Comparison of ENCODE assay signal across 13 mouse cellular contexts in the genomic region with DNA sequence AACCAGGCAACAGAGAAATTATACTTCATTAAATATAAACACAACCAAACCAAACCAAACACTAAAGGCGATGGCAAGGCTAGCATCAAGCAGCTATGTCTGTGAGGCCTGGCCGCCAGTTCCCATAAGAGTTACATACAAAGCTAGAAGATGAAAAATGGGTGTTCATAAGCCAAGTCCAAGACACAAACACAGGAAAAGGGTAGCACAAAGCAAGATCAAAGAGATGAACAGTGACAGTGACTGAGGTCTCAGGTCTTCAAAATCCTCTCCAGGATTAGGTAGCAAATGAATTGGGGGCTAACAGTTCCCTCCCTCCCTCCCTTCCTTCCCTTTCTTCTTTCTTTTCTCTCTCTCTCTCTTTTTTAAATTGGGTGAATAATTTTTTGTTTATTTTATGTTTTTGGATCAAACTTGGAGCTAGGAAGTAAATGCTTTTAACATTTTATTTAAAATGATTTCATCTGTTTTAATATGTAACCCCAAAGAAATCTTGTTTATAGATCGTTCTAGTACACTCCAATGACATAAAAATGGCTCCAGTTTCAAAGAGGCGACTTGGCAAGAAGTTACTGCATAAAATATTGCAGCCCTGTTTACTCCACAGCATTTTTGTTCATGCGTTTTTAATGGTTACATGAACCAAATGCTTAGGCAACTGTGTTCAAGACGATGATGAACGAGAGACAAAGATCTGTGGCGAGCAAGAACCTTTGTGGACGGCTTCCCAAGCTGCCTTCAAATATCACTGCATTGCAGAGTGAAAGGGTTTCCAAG.
DNase-seq lines count a peak whose midpoint lies in the region; ATAC-seq and TF ChIP-seq lines count a peak whose summit lies in the region.
"Had no signal": no experiment of that assay in that cellular context is flagged by ENCODE, and none has a peak within 500 bp of the region (broad histone marks: within the 10 kb centered on the region; RNA-seq: fewer than 3 reads in every experiment).

No protein-coding gene starts in this region.

- no peak overlapping the region for H3K9ac ChIP-seq in limb, embryonic 14.5 days (ENCODE audit: low read depth, low read length, severe bottlenecking)
- no peak overlapping the region for H3K9ac ChIP-seq in forebrain, embryonic 15.5 days (replicated peaks)
- H3K9ac ChIP-seq in lung, embryonic 15.5 days, result no peak overlapping the region
- H3K9ac ChIP-seq in stomach, embryonic 14.5 days (replicated peaks; ENCODE audit: low read depth, low read length), result no peak overlapping the region
- H3K9ac ChIP-seq: heart, embryonic 13.5 days; hindbrain, embryonic 15.5 days; limb, embryonic 12.5 days; neural tube, embryonic 12.5 days had no signal

- H3K9me3 ChIP-seq in limb, embryonic 14.5 days (ENCODE audit: control insufficient read depth, low read length), result no peaks in the 10 kb centered on the region
- H3K9me3 ChIP-seq in limb, embryonic 10.5 days (replicated peaks), result no peaks in the 10 kb centered on the region
- no peaks in the 10 kb centered on the region for H3K9me3 ChIP-seq in forebrain, embryonic 15.5 days
- H3K9me3 ChIP-seq in lung, embryonic 15.5 days, result no peaks in the 10 kb centered on the region
- no peaks in the 10 kb centered on the region for H3K9me3 ChIP-seq in stomach, embryonic 14.5 days (ENCODE audit: control insufficient read depth, low read depth, low read length)
- H3K9me3 ChIP-seq: heart, embryonic 13.5 days; hindbrain, embryonic 15.5 days; limb, embryonic 12.5 days; neural tube, embryonic 12.5 days had no signal

- 69% methylated on average over 9 of the region's 9 CpGs for WGBS in limb, embryonic 14.5 days
- 87% methylated on average over 9 of the region's 9 CpGs for WGBS in limb, embryonic 10.5 days
- WGBS in forebrain, embryonic 15.5 days, result 70% methylated on average over 9 of the region's 9 CpGs
- WGBS in lung, embryonic 15.5 days, result 43% methylated on average over 9 of the region's 9 CpGs
- WGBS in stomach, embryonic 14.5 days, result 45% methylated on average over 9 of the region's 9 CpGs

- no peaks in the 10 kb centered on the region for H3K27me3 ChIP-seq in limb, embryonic 14.5 days (ENCODE audit: control insufficient read depth, insufficient read depth, low read length)
- H3K27me3 ChIP-seq in limb, embryonic 10.5 days (ENCODE audit: low read depth, poor library complexity, severe bottlenecking), result no peaks in the 10 kb centered on the region
- H3K27me3 ChIP-seq in forebrain, embryonic 15.5 days, result no peaks in the 10 kb centered on the region
- no peaks in the 10 kb centered on the region for H3K27me3 ChIP-seq in lung, embryonic 15.5 days
- no peaks in the 10 kb centered on the region for H3K27me3 ChIP-seq in stomach, embryonic 14.5 days (ENCODE audit: control insufficient read depth, insufficient read depth, low read length)
- H3K27me3 ChIP-seq: heart, embryonic 13.5 days; hindbrain, embryonic 15.5 days; limb, embryonic 12.5 days had no signal

- H3K27ac ChIP-seq in limb, embryonic 14.5 days (replicated peaks; ENCODE audit: low read depth, low read length), result no peak overlapping the region
- no peak overlapping the region for H3K27ac ChIP-seq in limb, embryonic 10.5 days
- H3K27ac ChIP-seq in forebrain, embryonic 15.5 days (replicated peaks), result peak overlapping the region; percentile 87
- peak overlapping the region; percentile 94 for H3K27ac ChIP-seq in lung, embryonic 15.5 days
- H3K27ac ChIP-seq in stomach, embryonic 14.5 days (ENCODE audit: low read length), result peak overlapping the region; percentile 80
- H3K27ac ChIP-seq: heart, embryonic 13.5 days; hindbrain, embryonic 15.5 days; limb, embryonic 12.5 days; neural tube, embryonic 12.5 days had no signal

- H3K4me3 ChIP-seq in limb, embryonic 14.5 days (replicated peaks; ENCODE audit: low read length), result no peak overlapping the region
- H3K4me3 ChIP-seq in limb, embryonic 10.5 days, result no peak overlapping the region
- no peak overlapping the region for H3K4me3 ChIP-seq in forebrain, embryonic 15.5 days
- no peak overlapping the region for H3K4me3 ChIP-seq in lung, embryonic 15.5 days
- H3K4me3 ChIP-seq in stomach, embryonic 14.5 days (ENCODE audit: low read depth, low read length), result no peak overlapping the region
- H3K4me3 ChIP-seq: heart, embryonic 13.5 days; hindbrain, embryonic 15.5 days; limb, embryonic 12.5 days; neural tube, embryonic 12.5 days had no signal

- no peak for ATAC-seq in limb, embryonic 14.5 days (ENCODE audit: low FRiP score, low read depth)
- peak; percentile 33; the same call in 1 of the 2 replicates for ATAC-seq in forebrain, embryonic 15.5 days (replicated peaks)
- peak; percentile 88 for ATAC-seq in lung, embryonic 15.5 days (ENCODE audit: borderline replicate concordance, extremely low read depth, low FRiP score, low TSS enrichment)
- no peak; the same call in 1 of the 2 replicates for ATAC-seq in stomach, embryonic 14.5 days (ENCODE audit: insufficient number of reproducible peaks, insufficient read depth, low FRiP score, low read depth)

- no peaks in the 10 kb centered on the region for H3K36me3 ChIP-seq in limb, embryonic 14.5 days (ENCODE audit: control insufficient read depth, insufficient read depth, low read length)
- H3K36me3 ChIP-seq in limb, embryonic 10.5 days, result no peaks in the 10 kb centered on the region
- no peaks in the 10 kb centered on the region for H3K36me3 ChIP-seq in forebrain, embryonic 15.5 days
- H3K36me3 ChIP-seq in lung, embryonic 15.5 days, result no peaks in the 10 kb centered on the region
- no peaks in the 10 kb centered on the region for H3K36me3 ChIP-seq in stomach, embryonic 14.5 days (ENCODE audit: control insufficient read depth, insufficient read depth, low read length)
- H3K36me3 ChIP-seq: heart, embryonic 13.5 days; hindbrain, embryonic 15.5 days; limb, embryonic 12.5 days; neural tube, embryonic 12.5 days had no signal

- H3K4me1 ChIP-seq in limb, embryonic 14.5 days (ENCODE audit: control insufficient read depth, insufficient read depth, low read length), result no peaks in the 10 kb centered on the region
- no peaks in the 10 kb centered on the region for H3K4me1 ChIP-seq in limb, embryonic 10.5 days
- H3K4me1 ChIP-seq in forebrain, embryonic 15.5 days, result peaks cover 20% of the 10 kb centered on the region
- peaks cover 21% of the 10 kb centered on the region for H3K4me1 ChIP-seq in lung, embryonic 15.5 days
- H3K4me1 ChIP-seq in stomach, embryonic 14.5 days (ENCODE audit: control insufficient read depth, insufficient read depth, low read length), result 0 out of 2 replicates have a peak, but pooled peaks cover 3% of the 10 kb centered on the region
- H3K4me1 ChIP-seq: hindbrain, embryonic 15.5 days; limb, embryonic 12.5 days; neural tube, embryonic 12.5 days had no signal

- TF ChIP-seq POLR2A in limb, embryonic 14.5 days (IDR thresholded peaks at IDR 0.05; ENCODE audit: borderline replicate concordance, extremely low read depth, insufficient read depth, insufficient read length), result no peak

- peak; percentile 19 for DNase-seq in limb, embryonic 14.5 days (ENCODE audit: low spot score)
- no peak for DNase-seq in limb, embryonic 10.5 days (ENCODE audit: low spot score)
- DNase-seq in cerebellum, adult 9-11 months, result no peak
- no peak for DNase-seq in cerebellum, adult 9-10 months
- DNase-seq: adrenal gland, adult 8-10 months; right cerebral cortex, adult 18-20 months had no signal

- no peak overlapping the region for H3K4me2 ChIP-seq in limb, embryonic 14.5 days (replicated peaks; ENCODE audit: low read depth, low read length, severe bottlenecking)
- no peak overlapping the region for H3K4me2 ChIP-seq in forebrain, embryonic 15.5 days (replicated peaks)
- H3K4me2 ChIP-seq in lung, embryonic 15.5 days, result 0 out of 2 replicates have a peak overlapping the region, but pooled peaks have one; percentile 8
- H3K4me2 ChIP-seq in stomach, embryonic 14.5 days (replicated peaks; ENCODE audit: low read depth, low read length), result no peak overlapping the region
- H3K4me2 ChIP-seq: heart, embryonic 13.5 days; hindbrain, embryonic 15.5 days; limb, embryonic 12.5 days; neural tube, embryonic 12.5 days had no signal

Comparison
In these comparisons a context has a peak if more than half of its experiments do, and no peak if none do; other contexts are left out.
1. ATAC-seq: peak in forebrain, embryonic 15.5 days (single experiment) and lung, embryonic 15.5 days (single experiment); none in limb, embryonic 14.5 days (single experiment) and stomach, embryonic 14.5 days (single experiment).
2. H3K27ac ChIP-seq: peak in forebrain, embryonic 15.5 days (single experiment), lung, embryonic 15.5 days (single experiment) and stomach, embryonic 14.5 days (single experiment); none in limb, embryonic 14.5 days (single experiment) and limb, embryonic 10.5 days (single experiment).